Mouse (Mus musculus): Measurements from ENCODE around the gene Gm42420. TPM values are rescaled to one million over a fixed set of nuclear protein-coding genes. Genes with fewer than 3 reads are reported as not detected.
A peak's percentile ranks its signal among the peaks of the same experiment; 100 is the strongest.

Gene Gm42420
- polyA plus RNA-seq, 1 experiment from 2014 or later, result 1.4 TPM

DNA sequence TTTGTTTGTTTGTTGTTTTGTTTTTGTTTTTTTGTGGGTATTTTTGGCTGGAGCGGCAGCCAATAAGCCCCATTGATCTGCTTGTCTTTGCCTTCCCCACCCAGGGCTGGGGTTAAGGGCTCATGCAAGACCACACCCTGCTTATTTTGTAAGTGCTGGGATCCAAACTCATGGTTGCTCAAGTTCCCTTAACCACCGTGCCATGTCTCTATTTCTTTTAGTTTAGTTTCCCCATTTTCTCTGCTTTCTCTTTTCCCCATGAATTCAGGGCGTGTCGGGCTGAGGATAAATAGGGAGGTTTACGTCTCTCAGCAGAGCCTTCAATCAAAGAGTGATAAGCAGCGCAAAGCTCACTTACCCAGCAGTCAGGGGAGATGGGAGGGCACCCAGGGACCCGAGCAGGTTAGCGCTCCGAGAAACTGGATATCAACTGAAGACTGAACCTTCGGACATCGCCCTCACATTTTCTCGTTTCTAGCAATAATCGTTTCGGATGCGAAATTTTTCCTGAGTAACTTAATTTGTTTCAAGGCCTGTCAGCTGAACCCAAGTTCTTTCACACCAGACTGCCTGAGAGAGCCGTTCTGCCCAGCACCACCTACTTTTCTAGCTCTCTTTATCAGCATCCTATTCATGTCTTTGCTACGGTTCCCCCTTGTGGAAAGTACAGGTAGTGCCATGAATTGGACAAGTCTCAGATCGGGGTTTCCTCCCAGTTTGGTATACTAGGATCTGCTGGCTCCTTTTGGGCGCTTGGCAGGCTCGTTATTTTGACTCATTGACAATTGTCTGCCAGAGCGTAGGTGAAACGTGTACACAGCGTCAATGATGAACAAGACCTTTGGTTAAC, 23.2 kb upstream of the Gm42420 start:
- WGBS (ENCODE audit: insufficient replicate concordance), result 14% methylated on average over 23 of the region's 23 CpGs
- Histone ChIP-seq H3K4me2 (peak overlapping the region; percentile 63), H3K27me3 (ENCODE audit: control insufficient read depth, insufficient read depth, low read length) (no peaks in the 10 kb centered on the region), H3K4me3 (ENCODE audit: low read depth, low read length) (peak overlapping the region; percentile 28), H3K9me3 (replicated peaks; ENCODE audit: control insufficient read depth, low read length) (no peaks in the 10 kb centered on the region), H3K27ac (ENCODE audit: low read depth, low read length) (no peak overlapping the region), H3K36me3 (ENCODE audit: control insufficient read depth, insufficient read depth, low read length) (no peaks in the 10 kb centered on the region), H3K9ac (ENCODE audit: low read depth, low read length) (no peak overlapping the region), H3K4me1 (ENCODE audit: control insufficient read depth, insufficient read depth, low read length) (peaks cover 5% of the 10 kb centered on the region; the same call in 1 of the 2 replicates)
- ATAC-seq (replicated peaks; ENCODE audit: insufficient number of reproducible peaks, low FRiP score, low TSS enrichment), result peak; percentile 60

- H3K4me1 ChIP-seq (ENCODE audit: control insufficient read depth, insufficient read depth, low read length), result no peaks in the 10 kb centered on the region
- no peaks in the 10 kb centered on the region for H3K36me3 ChIP-seq (ENCODE audit: control insufficient read depth, insufficient read depth, low read length)
- H3K9ac ChIP-seq (ENCODE audit: low read depth, low read length), result no peak overlapping the region
- no peaks in the 10 kb centered on the region for H3K27me3 ChIP-seq (ENCODE audit: control insufficient read depth, insufficient read depth, low read length)
- no peak overlapping the region for H3K4me3 ChIP-seq (ENCODE audit: low read depth, low read length)
- no peak for ATAC-seq (replicated peaks; ENCODE audit: insufficient number of reproducible peaks, low FRiP score, low TSS enrichment)
- WGBS (ENCODE audit: insufficient replicate concordance), result 7% methylated on average over 5 of the region's 5 CpGs
- H3K4me2 ChIP-seq, result no peak overlapping the region
- no peaks in the 10 kb centered on the region for H3K9me3 ChIP-seq (replicated peaks; ENCODE audit: control insufficient read depth, low read length)
- no peak overlapping the region for H3K27ac ChIP-seq (ENCODE audit: low read depth, low read length)
Observed at GRCm38 (mm10) chr6:39567528-39567927, 18.0 kb upstream of the Gm42420 start.

DNA sequence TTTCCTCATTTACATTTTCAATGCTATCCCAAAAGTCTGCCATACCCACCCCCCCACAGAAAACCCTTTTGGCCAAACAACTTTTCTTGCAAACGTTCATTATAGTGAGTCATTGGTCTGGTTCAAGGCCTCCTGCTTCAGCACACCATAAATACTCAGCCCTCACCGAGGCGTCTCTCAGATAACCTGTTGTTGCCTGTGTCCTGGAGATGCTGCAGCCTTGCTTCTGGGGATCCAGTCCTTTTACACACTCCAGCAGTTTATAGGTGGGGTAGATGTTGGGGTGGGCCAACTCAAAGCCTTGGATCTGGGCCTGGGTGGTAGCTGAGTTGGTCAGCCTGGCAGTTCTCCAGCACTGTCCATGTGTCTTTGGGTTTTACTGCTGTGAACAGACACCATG, 15.1 kb upstream of the Gm42420 start:
- no peak overlapping the region for H3K4me3 ChIP-seq (ENCODE audit: low read depth, low read length)
- no peak overlapping the region for H3K9ac ChIP-seq (ENCODE audit: low read depth, low read length)
- no peak overlapping the region for H3K4me2 ChIP-seq
- ATAC-seq (replicated peaks; ENCODE audit: insufficient number of reproducible peaks, low FRiP score, low TSS enrichment), result no peak
- no peaks in the 10 kb centered on the region for H3K36me3 ChIP-seq (ENCODE audit: control insufficient read depth, insufficient read depth, low read length)
- peaks cover 12% of the 10 kb centered on the region for H3K4me1 ChIP-seq (ENCODE audit: control insufficient read depth, insufficient read depth, low read length)
- H3K9me3 ChIP-seq (replicated peaks; ENCODE audit: control insufficient read depth, low read length), result no peaks in the 10 kb centered on the region
- 66% methylated on average over 3 of the region's 3 CpGs for WGBS (ENCODE audit: insufficient replicate concordance)
- H3K27ac ChIP-seq (ENCODE audit: low read depth, low read length), result no peak overlapping the region
- no peaks in the 10 kb centered on the region for H3K27me3 ChIP-seq (ENCODE audit: control insufficient read depth, insufficient read depth, low read length)

DNA sequence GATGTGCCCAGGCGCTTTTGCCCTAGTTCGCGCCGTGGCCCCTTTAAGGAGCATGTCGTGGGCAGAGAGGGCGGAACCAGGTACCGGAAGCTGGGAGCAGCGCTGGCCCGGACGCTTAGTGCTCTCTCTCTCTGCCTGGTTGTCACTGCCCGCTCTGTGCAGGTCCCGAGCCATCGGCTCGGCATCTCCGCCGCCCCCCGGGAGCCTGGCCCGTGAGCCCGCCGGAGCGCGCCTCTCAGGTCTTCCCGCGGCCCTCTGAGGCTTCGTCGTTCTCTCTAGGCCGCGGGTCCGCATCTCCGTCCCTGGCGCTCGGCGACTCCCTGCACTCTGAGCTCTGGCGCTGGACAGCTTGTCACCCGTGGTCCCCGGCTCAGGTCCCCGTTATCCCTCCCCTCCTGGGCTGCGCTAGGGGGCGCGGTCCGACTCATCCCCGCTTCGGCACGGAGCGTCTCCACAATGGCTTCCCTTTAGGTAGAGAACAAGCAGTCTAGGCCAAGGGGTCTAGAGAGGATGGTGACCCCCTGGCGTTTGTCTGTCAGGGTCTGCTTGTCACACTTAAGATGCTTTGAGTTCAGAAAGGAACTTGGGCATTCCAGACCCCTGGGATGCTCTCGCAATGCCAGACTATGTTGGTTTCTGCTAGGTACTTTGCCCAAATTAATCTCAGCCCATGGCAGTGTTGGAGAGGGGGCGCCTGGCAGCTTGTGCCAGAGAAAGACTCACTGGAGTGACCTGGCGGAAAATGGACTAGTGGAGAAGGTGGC, 11.6 kb upstream of the Gm42420 start, which contains the start of gene Adck2:
Gene Adck2 (plus strand): TSS at position 83 of the 764 bp plus-strand sequence.
- peak within 1 kb of the TSS; percentile 87 for H3K9ac ChIP-seq (ENCODE audit: low read depth, low read length)
- WGBS (ENCODE audit: insufficient replicate concordance), result under 1% methylated on average over 49 of the region's 49 CpGs
- peak; percentile 92 for ATAC-seq (replicated peaks; ENCODE audit: insufficient number of reproducible peaks, low FRiP score, low TSS enrichment)

DNA sequence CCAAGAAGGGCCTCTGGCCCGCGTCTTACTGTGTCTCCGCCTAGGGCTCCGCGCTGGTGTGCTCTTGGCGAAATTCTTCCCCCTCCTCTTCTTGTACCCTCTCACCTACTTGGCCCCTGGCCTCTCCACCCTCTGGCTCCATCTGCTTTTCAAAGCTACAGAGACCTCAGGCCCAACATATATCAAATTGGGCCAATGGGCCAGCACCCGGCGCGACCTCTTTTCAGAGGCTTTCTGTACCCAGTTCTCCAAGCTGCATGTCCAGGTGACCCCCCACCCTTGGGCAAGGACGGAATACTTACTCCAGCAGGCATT, 11.0 kb upstream of the Gm42420 start:
- H3K27ac ChIP-seq (ENCODE audit: low read depth, low read length), result peak overlapping the region; percentile 93
- peak; percentile 10; the same call in 1 of the 2 replicates for ATAC-seq (replicated peaks; ENCODE audit: insufficient number of reproducible peaks, low FRiP score, low TSS enrichment)
- H3K4me2 ChIP-seq, result peak overlapping the region; percentile 79
- peaks cover 12% of the 10 kb centered on the region for H3K4me1 ChIP-seq (ENCODE audit: control insufficient read depth, insufficient read depth, low read length)
- no peaks in the 10 kb centered on the region for H3K27me3 ChIP-seq (ENCODE audit: control insufficient read depth, insufficient read depth, low read length)
- no peaks in the 10 kb centered on the region for H3K36me3 ChIP-seq (ENCODE audit: control insufficient read depth, insufficient read depth, low read length)
- peak overlapping the region; percentile 83 for H3K4me3 ChIP-seq (ENCODE audit: low read depth, low read length)
- 29% methylated on average over 10 of the region's 10 CpGs for WGBS (ENCODE audit: insufficient replicate concordance)
- peak overlapping the region; percentile 87 for H3K9ac ChIP-seq (ENCODE audit: low read depth, low read length)
- H3K9me3 ChIP-seq (replicated peaks; ENCODE audit: control insufficient read depth, low read length), result no peaks in the 10 kb centered on the region

More for the DNA sequence above, 11.6 kb upstream of the Gm42420 start, which contains the start of gene Adck2:
- Histone ChIP-seq H3K9me3 (replicated peaks; ENCODE audit: control insufficient read depth, low read length) (no peaks in the 10 kb centered on the region), H3K36me3 (ENCODE audit: control insufficient read depth, insufficient read depth, low read length) (no peaks in the 10 kb centered on the region), H3K4me3 (ENCODE audit: low read depth, low read length) (peak within 1 kb of the TSS; percentile 83), H3K4me1 (ENCODE audit: control insufficient read depth, insufficient read depth, low read length) (peaks cover 12% of the 10 kb centered on the region), H3K4me2 (peak within 1 kb of the TSS; percentile 79), H3K27ac (ENCODE audit: low read depth, low read length) (peak within 1 kb of the TSS; percentile 93), H3K27me3 (ENCODE audit: control insufficient read depth, insufficient read depth, low read length) (no peaks in the 10 kb centered on the region)

- 65% methylated on average over 7 of the region's 7 CpGs for WGBS (ENCODE audit: insufficient replicate concordance)
- Histone ChIP-seq H3K9ac (ENCODE audit: low read depth, low read length) (peak overlapping the region; percentile 87), H3K4me3 (ENCODE audit: low read depth, low read length) (peak overlapping the region; percentile 83), H3K4me2 (peak overlapping the region; percentile 79), H3K36me3 (ENCODE audit: control insufficient read depth, insufficient read depth, low read length) (no peaks in the 10 kb centered on the region; the same call in 1 of the 2 replicates), H3K4me1 (ENCODE audit: control insufficient read depth, insufficient read depth, low read length) (peaks cover 12% of the 10 kb centered on the region), H3K9me3 (replicated peaks; ENCODE audit: control insufficient read depth, low read length) (no peaks in the 10 kb centered on the region), H3K27ac (ENCODE audit: low read depth, low read length) (no peak overlapping the region; the same call in 1 of the 2 replicates), H3K27me3 (ENCODE audit: control insufficient read depth, insufficient read depth, low read length) (no peaks in the 10 kb centered on the region)
- ATAC-seq (replicated peaks; ENCODE audit: insufficient number of reproducible peaks, low FRiP score, low TSS enrichment), result no peak
Observed at GRCm38 (mm10) chr6:39574951-39575350, 10.6 kb upstream of the Gm42420 start.

DNA sequence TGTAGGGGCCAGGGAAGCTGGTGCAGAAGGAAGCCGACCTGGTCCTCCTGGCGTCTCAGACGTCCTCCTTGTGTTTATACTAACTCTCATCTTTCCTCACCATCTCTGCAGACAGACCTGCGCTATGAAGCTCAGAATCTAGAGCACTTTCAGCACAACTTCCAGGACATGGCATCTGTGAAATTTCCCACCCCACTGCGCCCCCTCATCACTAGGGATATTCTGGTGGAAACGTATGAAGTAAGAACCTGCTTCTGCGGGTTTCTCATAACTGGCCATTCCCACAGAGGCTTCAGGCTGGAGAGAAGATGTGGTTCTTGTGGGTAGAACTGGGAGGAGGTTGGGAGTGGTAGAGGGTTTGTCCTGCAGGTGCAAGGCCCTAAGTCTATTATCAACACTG, 6.0 kb upstream of the Gm42420 start:
- Histone ChIP-seq H3K27ac (ENCODE audit: low read depth, low read length) (no peak overlapping the region), H3K27me3 (ENCODE audit: control insufficient read depth, insufficient read depth, low read length) (no peaks in the 10 kb centered on the region), H3K4me2 (no peak overlapping the region), H3K4me1 (ENCODE audit: control insufficient read depth, insufficient read depth, low read length) (peaks cover 6% of the 10 kb centered on the region), H3K9ac (ENCODE audit: low read depth, low read length) (no peak overlapping the region), H3K36me3 (ENCODE audit: control insufficient read depth, insufficient read depth, low read length) (peaks cover 2% of the 10 kb centered on the region), H3K9me3 (replicated peaks; ENCODE audit: control insufficient read depth, low read length) (no peaks in the 10 kb centered on the region), H3K4me3 (ENCODE audit: low read depth, low read length) (no peak overlapping the region)
- no peak for ATAC-seq (replicated peaks; ENCODE audit: insufficient number of reproducible peaks, low FRiP score, low TSS enrichment)
- 85% methylated on average over 7 of the region's 7 CpGs for WGBS (ENCODE audit: insufficient replicate concordance)

- peaks cover 2% of the 10 kb centered on the region for H3K36me3 ChIP-seq (ENCODE audit: control insufficient read depth, insufficient read depth, low read length)
- no peak overlapping the region for H3K4me2 ChIP-seq
- no peak overlapping the region for H3K27ac ChIP-seq (ENCODE audit: low read depth, low read length)
- H3K4me1 ChIP-seq (ENCODE audit: control insufficient read depth, insufficient read depth, low read length), result no peaks in the 10 kb centered on the region
- H3K9me3 ChIP-seq (replicated peaks; ENCODE audit: control insufficient read depth, low read length), result no peaks in the 10 kb centered on the region
- no peak for ATAC-seq (replicated peaks; ENCODE audit: insufficient number of reproducible peaks, low FRiP score, low TSS enrichment)
- H3K9ac ChIP-seq (ENCODE audit: low read depth, low read length), result no peak overlapping the region
- no peak overlapping the region for H3K4me3 ChIP-seq (ENCODE audit: low read depth, low read length)
- no peaks in the 10 kb centered on the region for H3K27me3 ChIP-seq (ENCODE audit: control insufficient read depth, insufficient read depth, low read length)
- 63% methylated on average over 2 of the region's 2 CpGs for WGBS (ENCODE audit: insufficient replicate concordance)
Observed at GRCm38 (mm10) chr6:39580558-39580957, 5.0 kb upstream of the Gm42420 start.

All from heart, embryonic 11.5 days (tissue).